Mouse (Mus musculus) kidney, postnatal 0 days (tissue): ENCODE measurements around the gene Slc25a33. TPM values are rescaled to one million over a fixed set of nuclear protein-coding genes. Genes with fewer than 3 reads are reported as not detected.

ENCODE experiments used
- ATAC-seq: fragments of 200-750 bp; cut with Nextera tagmentation; replicated peaks from 2 replicates; pipeline ENCODE4 v1.8.0; 2017; ENCODE audit warnings: low read depth, moderate number of reproducible peaks, moderate TSS enrichment, moderate library complexity; ENCODE audit not compliant: low FRiP score
- DNase-seq: peaks from one replicate; pipeline ENCODE4 v3.0.0-alpha.2; 2016; ENCODE audit warnings: low spot score
- H3K27ac ChIP-seq: fragments of 300-500 bp; sonication (generic); 2 replicates; pipeline ENCODE4 v1.5.1; 2014; ENCODE audit warnings: mild to moderate bottlenecking
- H3K27me3 ChIP-seq: fragments of 300-500 bp; sonication (generic); 2 replicates; pipeline ENCODE4 v1.6.1; 2014; ENCODE audit warnings: low read length, mixed read lengths; ENCODE audit not compliant: insufficient read depth
- H3K36me3 ChIP-seq: fragments of 300-500 bp; sonication (generic); 2 replicates; pipeline ENCODE4 v1.6.1; 2014; ENCODE audit warnings: low read length, mixed read lengths; ENCODE audit not compliant: insufficient read depth
- H3K4me1 ChIP-seq: fragments of 300-500 bp; sonication (generic); replicated peaks from 2 replicates; pipeline ENCODE4 v1.6.1; 2014; ENCODE audit warnings: antibody characterized with exemption, low read length, mixed read lengths; ENCODE audit not compliant: insufficient read depth
- H3K4me2 ChIP-seq: fragments of 300-500 bp; sonication (generic); 2 replicates; pipeline ENCODE4 v1.6.1; 2014; ENCODE audit warnings: mild to moderate bottlenecking, low read length, moderate library complexity, mixed read lengths
- H3K4me3 ChIP-seq: fragments of 300-500 bp; sonication (generic); replicated peaks from 2 replicates; pipeline ENCODE4 v1.5.1; 2014; ENCODE audit warnings: low read depth, low read length
- H3K9ac ChIP-seq: fragments of 300-500 bp; sonication (generic); 2 replicates; pipeline ENCODE4 v1.6.1; 2014; ENCODE audit warnings: low read depth, low read length
- H3K9me3 ChIP-seq: fragments of 300-500 bp; sonication (generic); replicated peaks from 2 replicates; pipeline ENCODE4 v1.6.1; 2016; ENCODE audit warnings: low read length, inconsistent platforms, mixed read lengths
- CTCF ChIP-seq: IDR thresholded peaks from 2 replicates; pipeline ENCODE4 v1.5.1; 2016; ENCODE audit warnings: antibody characterized with exemption, low read depth, mild to moderate bottlenecking, moderate library complexity
- WGBS: fragments of 180-500 bp; shearing (Covaris S2); extraction: QIAGEN DNeasy Blood & Tissue Kit; methylation state at CpG from one replicate; pipeline ENCODE4 v1.1.7; 2014; 5-methylcytosine and 5-hydroxymethylcytosine counted together
- polyA plus RNA-seq: library from polyadenylated mRNA; unstranded; fragments of >200 nt; fragmentation: Nextera tagmentation; extraction: Ambion mirVana; gene quantifications from 2 replicates; pipeline ENCODE4 v1.2.1, GENCODE M21; 2015

The Slc25a33 gene
- polyA plus RNA-seq, 1 experiment from 2014 or later: 15.1 TPM

GRCm38 (mm10) chr4:149802269-149802668 lies 28.2 kb upstream of the Slc25a33 start:
- H3K9ac ChIP-seq: no peak overlapping the region
- no peak overlapping the region for H3K4me2 ChIP-seq
- H3K4me3 ChIP-seq: no peak overlapping the region
- H3K36me3 ChIP-seq: no peaks in the 10 kb centered on the region
- no peaks in the 10 kb centered on the region for H3K9me3 ChIP-seq
- H3K27me3 ChIP-seq: no peaks in the 10 kb centered on the region
- no peaks in the 10 kb centered on the region for H3K4me1 ChIP-seq
- H3K27ac ChIP-seq: no peak overlapping the region
- DNase-seq (peak; percentile 79), ATAC-seq (no peak)
- no peak for TF ChIP-seq CTCF
- 27% methylated on average over 9 of the region's 9 CpGs for WGBS

- Histone ChIP-seq H3K27me3 (no peaks in the 10 kb centered on the region), H3K4me1 (no peaks in the 10 kb centered on the region), H3K4me3 (no peak overlapping the region), H3K9me3 (no peaks in the 10 kb centered on the region), H3K4me2 (no peak overlapping the region), H3K36me3 (no peaks in the 10 kb centered on the region), H3K27ac (peak overlapping the region; percentile 42; the same call in 1 of the 2 replicates), H3K9ac (no peak overlapping the region)
- no peak for TF ChIP-seq CTCF
- WGBS: 67% methylated on average over 2 of the region's 2 CpGs
- DNase-seq (no peak), ATAC-seq (no peak; the same call in 1 of the 2 replicates)
Measured at GRCm38 (mm10) chr4:149800576-149800975, 26.5 kb upstream of the Slc25a33 start.

DNA sequence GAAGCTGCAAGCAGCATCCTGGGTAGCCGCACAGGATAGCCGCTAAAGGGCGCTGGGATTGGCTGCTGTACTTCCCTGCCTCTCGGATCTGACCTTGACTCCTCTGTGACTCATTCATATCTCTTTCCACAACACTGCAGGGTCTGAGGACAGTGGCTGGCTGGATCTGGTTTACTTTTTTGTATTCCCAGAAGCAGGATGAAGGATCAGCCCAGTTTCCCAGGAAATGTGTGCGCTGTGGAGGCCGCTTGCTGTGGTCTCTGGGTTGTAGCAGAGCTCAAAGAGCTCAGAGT lies 26.0 kb upstream of the Slc25a33 start:
- no peaks in the 10 kb centered on the region for H3K4me1 ChIP-seq
- 89% methylated on average over 6 of the region's 6 CpGs for WGBS
- ATAC-seq (no peak), DNase-seq (no peak)
- H3K36me3 ChIP-seq: no peaks in the 10 kb centered on the region
- TF ChIP-seq CTCF: no peak
- no peak overlapping the region for H3K9ac ChIP-seq
- H3K27ac ChIP-seq: peak overlapping the region; percentile 42; the same call in 1 of the 2 replicates
- no peaks in the 10 kb centered on the region for H3K9me3 ChIP-seq
- H3K4me3 ChIP-seq: no peak overlapping the region
- no peaks in the 10 kb centered on the region for H3K27me3 ChIP-seq
- H3K4me2 ChIP-seq: no peak overlapping the region

- DNase-seq: no peak
- H3K4me2 ChIP-seq: no peak overlapping the region
- H3K27me3 ChIP-seq: no peaks in the 10 kb centered on the region
- WGBS: 88% methylated on average over 16 of the region's 16 CpGs
- H3K9ac ChIP-seq: no peak overlapping the region
- TF ChIP-seq CTCF: no peak
- no peaks in the 10 kb centered on the region for H3K9me3 ChIP-seq
- H3K4me3 ChIP-seq: no peak overlapping the region
- no peak for ATAC-seq
- no peaks in the 10 kb centered on the region for H3K4me1 ChIP-seq
- H3K36me3 ChIP-seq: no peaks in the 10 kb centered on the region
- peak overlapping the region; percentile 42; the same call in 1 of the 2 replicates for H3K27ac ChIP-seq
Measured at GRCm38 (mm10) chr4:149799346-149800171, 25.5 kb upstream of the Slc25a33 start.

DNA sequence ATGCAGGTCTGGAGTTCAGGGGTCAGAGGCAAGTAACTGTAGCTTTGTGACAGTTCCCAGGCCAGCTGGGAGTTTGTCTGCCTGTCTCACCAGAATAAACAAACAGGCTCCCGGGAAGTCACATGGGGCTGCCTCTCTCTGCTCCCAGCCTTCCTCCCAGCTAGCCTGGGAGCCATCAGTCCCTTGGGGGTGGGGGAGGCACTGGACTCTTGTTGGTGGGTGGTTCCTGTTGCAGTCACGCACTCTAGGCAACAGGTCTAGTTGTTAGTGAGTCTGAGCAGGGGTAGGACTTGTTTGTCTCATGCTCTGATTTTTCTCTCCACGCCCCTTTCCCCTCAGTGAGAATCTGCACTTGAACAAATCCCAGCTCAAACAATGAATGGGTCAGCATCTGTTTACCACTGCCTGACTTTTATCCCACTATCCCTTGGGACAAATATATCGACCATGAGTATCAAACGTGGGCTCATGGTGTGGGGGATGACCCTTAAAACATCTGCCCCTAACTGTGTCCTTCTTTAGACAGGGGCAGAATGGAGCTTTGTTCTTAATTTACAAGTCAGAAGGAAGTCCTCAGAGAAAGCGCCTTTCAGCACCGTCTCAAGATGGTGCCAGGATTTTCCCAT lies 24.7 kb upstream of the Slc25a33 start:
- peak; percentile 43; the same call in 1 of the 2 replicates for ATAC-seq
- Histone ChIP-seq H3K4me1 (no peaks in the 10 kb centered on the region), H3K27ac (peak overlapping the region; percentile 54), H3K27me3 (no peaks in the 10 kb centered on the region), H3K9me3 (no peaks in the 10 kb centered on the region), H3K4me3 (no peak overlapping the region), H3K36me3 (no peaks in the 10 kb centered on the region), H3K4me2 (no peak overlapping the region), H3K9ac (no peak overlapping the region)
- TF ChIP-seq CTCF: no peak
- WGBS: 25% methylated on average over 7 of the region's 7 CpGs
- peak; percentile 72 for DNase-seq

DNA sequence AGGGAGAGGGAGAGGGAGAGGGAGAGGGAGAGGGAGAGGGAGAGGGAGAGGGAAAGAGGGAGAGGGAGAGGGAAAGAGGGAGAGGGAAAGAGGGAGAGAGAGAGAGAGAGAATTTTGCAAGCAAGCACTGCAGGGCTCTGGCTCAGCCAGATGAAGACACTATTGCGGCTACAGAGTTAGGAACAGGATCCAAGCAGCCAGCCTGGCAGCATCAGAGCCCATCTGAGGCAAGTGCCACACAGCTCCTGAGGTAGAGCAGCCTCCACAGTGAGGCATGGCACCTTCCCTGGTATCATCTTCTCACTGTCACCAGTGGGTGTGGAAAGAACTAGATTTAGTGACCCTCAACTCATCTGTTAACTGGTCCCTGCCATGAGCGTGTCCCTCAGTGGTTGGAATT lies 24.0 kb upstream of the Slc25a33 start:
- no peaks in the 10 kb centered on the region for H3K27me3 ChIP-seq
- H3K27ac ChIP-seq: peak overlapping the region; percentile 54
- DNase-seq: no peak
- no peaks in the 10 kb centered on the region for H3K9me3 ChIP-seq
- no peak overlapping the region for H3K4me3 ChIP-seq
- H3K4me1 ChIP-seq: no peaks in the 10 kb centered on the region
- 55% methylated on average over 2 of the region's 2 CpGs for WGBS
- no peak overlapping the region for H3K9ac ChIP-seq
- H3K4me2 ChIP-seq: no peak overlapping the region
- H3K36me3 ChIP-seq: no peaks in the 10 kb centered on the region
- no peak for TF ChIP-seq CTCF
- ATAC-seq: no peak
